ENCODE assay signal across 8 mouse cellular contexts in genomic region chr8:87959320-87959920, GRCm38 (mm10). TPM values are rescaled to one million over a fixed set of nuclear protein-coding genes. Genes with fewer than 3 reads are reported as not detected.
A peak's percentile ranks its signal among the peaks of the same experiment; 100 is the strongest.
DNase-seq lines count a peak whose midpoint lies in the region; ATAC-seq and TF ChIP-seq lines count a peak whose summit lies in the region.

Gene Zfp423 (minus strand): TSS chr8:87959595.

- no peak for DNase-seq in layer of hippocampus, adult 18-20 months (ENCODE audit: low spot score in 2 of 2)
- no peak for DNase-seq in layer of hippocampus, adult 9-11 months
- no peak for DNase-seq in adrenal gland, adult 8-10 months
- DNase-seq in liver, embryonic 11.5 days (ENCODE audit: low spot score): peak; percentile 45
- no peak for DNase-seq in c-Kit-positive CD71-positive TER-119-positive erythroid progenitor cells, embryonic 14.5 days (ENCODE audit: low spot score)

- under 1% methylated on average over 26 of the region's 48 CpGs for WGBS in forebrain, embryonic 15.5 days
- under 1% methylated on average over 41 of the region's 48 CpGs for WGBS in hindbrain, embryonic 16.5 days
- 1% methylated on average over 30 of the region's 48 CpGs for WGBS in liver, embryonic 11.5 days
- 1% methylated on average over 32 of the region's 48 CpGs for WGBS in small intestine, adult 2 months

- peak within 1 kb of the TSS; percentile 93 for H3K27ac ChIP-seq in forebrain, embryonic 15.5 days (replicated peaks)
- peak within 1 kb of the TSS; percentile 96 for H3K27ac ChIP-seq in hindbrain, embryonic 16.5 days (ENCODE audit: low read depth, low read length)
- H3K27ac ChIP-seq in liver, embryonic 11.5 days (ENCODE audit: low read depth, low read length): peak within 1 kb of the TSS; percentile 77
- peak within 1 kb of the TSS; percentile 47; the same call in 1 of the 2 replicates for H3K27ac ChIP-seq in small intestine, adult 2 months (ENCODE audit: insufficient read depth, low read depth, low read length)

- TF ChIP-seq POLR2A in small intestine, adult 2 months (IDR thresholded peaks at IDR 0.05; ENCODE audit: low read depth, low read length): no peak

- H3K27me3 ChIP-seq in forebrain, embryonic 15.5 days: no peaks in the 10 kb centered on the region; the same call in 1 of the 2 replicates
- H3K27me3 ChIP-seq in hindbrain, embryonic 16.5 days (replicated peaks; ENCODE audit: control insufficient read depth, insufficient read depth, low read length): peaks cover 3% of the 10 kb centered on the region
- H3K27me3 ChIP-seq in liver, embryonic 11.5 days (replicated peaks; ENCODE audit: control insufficient read depth, insufficient read depth, low read length): peaks cover 85% of the 10 kb centered on the region
- peaks cover 71% of the 10 kb centered on the region for H3K27me3 ChIP-seq in small intestine, adult 2 months (ENCODE audit: control insufficient read depth, insufficient read depth, low read length)

- H3K36me3 ChIP-seq in forebrain, embryonic 15.5 days: no peaks in the 10 kb centered on the region
- H3K36me3 ChIP-seq in hindbrain, embryonic 16.5 days (ENCODE audit: control insufficient read depth, insufficient read depth, low read length): no peaks in the 10 kb centered on the region
- no peaks in the 10 kb centered on the region for H3K36me3 ChIP-seq in liver, embryonic 11.5 days (ENCODE audit: control insufficient read depth, insufficient read depth, low read length)
- no peaks in the 10 kb centered on the region for H3K36me3 ChIP-seq in small intestine, adult 2 months (ENCODE audit: control insufficient read depth, insufficient read depth, low read length)

- peak; percentile 14; the same call in 1 of the 2 replicates for ATAC-seq in forebrain, embryonic 15.5 days (replicated peaks)
- peak; percentile 9; the same call in 1 of the 2 replicates for ATAC-seq in hindbrain, embryonic 16.5 days
- ATAC-seq in liver, embryonic 11.5 days (replicated peaks; ENCODE audit: low FRiP score): peak; percentile 27; the same call in 1 of the 2 replicates

- H3K9me3 ChIP-seq in forebrain, embryonic 15.5 days: no peaks in the 10 kb centered on the region
- no peaks in the 10 kb centered on the region for H3K9me3 ChIP-seq in hindbrain, embryonic 16.5 days (ENCODE audit: control insufficient read depth, low read length)
- H3K9me3 ChIP-seq in liver, embryonic 11.5 days (ENCODE audit: control insufficient read depth, low read length): no peaks in the 10 kb centered on the region

- peak within 1 kb of the TSS; percentile 94 for H3K4me2 ChIP-seq in forebrain, embryonic 15.5 days (replicated peaks)
- peak within 1 kb of the TSS; percentile 93 for H3K4me2 ChIP-seq in hindbrain, embryonic 16.5 days (ENCODE audit: low read length)
- peak within 1 kb of the TSS; percentile 82 for H3K4me2 ChIP-seq in liver, embryonic 11.5 days

- peak within 1 kb of the TSS; percentile 87 for H3K4me3 ChIP-seq in forebrain, embryonic 15.5 days
- H3K4me3 ChIP-seq in hindbrain, embryonic 16.5 days (ENCODE audit: low read length): peak within 1 kb of the TSS; percentile 90
- H3K4me3 ChIP-seq in liver, embryonic 11.5 days (ENCODE audit: low read depth, low read length): peak within 1 kb of the TSS; percentile 67
- peak within 1 kb of the TSS; percentile 88 for H3K4me3 ChIP-seq in small intestine, adult 2 months (ENCODE audit: low read depth, low read length)

- peak within 1 kb of the TSS; percentile 89 for H3K9ac ChIP-seq in forebrain, embryonic 15.5 days (replicated peaks)
- peak within 1 kb of the TSS; percentile 92 for H3K9ac ChIP-seq in hindbrain, embryonic 16.5 days (ENCODE audit: low read depth, low read length)
- H3K9ac ChIP-seq in liver, embryonic 11.5 days (ENCODE audit: low read depth, low read length): peak within 1 kb of the TSS; percentile 70

- peaks cover 64% of the 10 kb centered on the region for H3K4me1 ChIP-seq in forebrain, embryonic 15.5 days
- H3K4me1 ChIP-seq in hindbrain, embryonic 16.5 days (ENCODE audit: control insufficient read depth, insufficient read depth, low read depth, low read length): peaks cover 50% of the 10 kb centered on the region
- H3K4me1 ChIP-seq in liver, embryonic 11.5 days (replicated peaks; ENCODE audit: control insufficient read depth, insufficient read depth, low read length): peaks cover 7% of the 10 kb centered on the region
- H3K4me1 ChIP-seq in small intestine, adult 2 months (ENCODE audit: control insufficient read depth, insufficient read depth, insufficient read length, low read length): no peaks in the 10 kb centered on the region; the same call in 1 of the 2 replicates

- no peak for TF ChIP-seq CTCF in small intestine, adult 2 months (IDR thresholded peaks at IDR 0.05; ENCODE audit: extremely low read depth, insufficient read length, insufficient replicate concordance, low read depth, low read length)

RNA-seq across cellular contexts. Expression of gene Zfp423, which starts in this region (rescaled TPM):
- total RNA-seq in layer of hippocampus, adult 18-20 months (2021): 10 to 100 TPM; 37.0 to 42.7 TPM
- total RNA-seq in adrenal gland, adult 8-10 months (2022): 10 to 100 TPM; 18.3 to 47.9 (median 33.8) TPM
- 17.7 and 19.6 TPM in 2 replicates for polyA plus RNA-seq in forebrain, embryonic 15.5 days (2015; fragmentation: Nextera tagmentation; extraction: Ambion mirVana)
- polyA plus RNA-seq in hindbrain, embryonic 16.5 days (2015; fragmentation: Nextera tagmentation; extraction: Ambion mirVana): 21.6 and 26.4 TPM in 2 replicates
- 4.8 and 5.8 TPM in 2 replicates for polyA plus RNA-seq in liver, embryonic 11.5 days (2014; fragmentation: Nextera tagmentation; extraction: Ambion mirVana)
- polyA plus RNA-seq in small intestine, adult 2 months (2012; rRNA removed): 1.4 and 2.3 TPM in 2 replicates
